Mouse (Mus musculus): ENCODE results near the gene Bicd2.

The Bicd2 gene

DNA sequence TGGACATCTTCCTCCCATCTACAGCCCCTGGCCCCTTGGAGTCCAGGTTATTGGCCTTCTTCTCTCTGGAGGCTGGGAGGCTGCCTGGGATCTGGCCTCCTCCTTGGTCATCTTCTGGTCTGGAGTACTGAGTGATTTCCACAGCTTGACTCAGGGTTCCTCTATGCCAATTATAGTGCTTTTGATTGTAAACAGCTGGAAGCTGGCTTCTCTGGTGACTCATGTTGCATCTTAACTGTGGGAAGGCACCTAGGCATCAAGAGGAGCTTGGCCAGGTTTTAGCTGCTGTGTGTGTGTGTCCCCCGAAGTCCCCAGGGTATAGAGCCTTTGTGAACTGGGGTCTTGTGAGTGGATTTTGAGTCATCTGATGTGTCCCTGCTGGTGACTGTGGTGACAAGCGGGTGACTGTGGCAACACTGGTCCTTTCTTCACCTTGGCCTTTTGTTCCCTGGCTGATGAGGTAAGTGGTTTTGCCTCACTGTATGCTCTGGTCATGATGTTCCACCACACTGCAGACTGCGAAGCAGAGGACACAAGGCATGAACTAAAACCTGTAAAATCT, 53.6 kb downstream of the Bicd2 start:
- no peak for DNase-seq (ENCODE audit: extremely low read depth, low read depth)

DNA sequence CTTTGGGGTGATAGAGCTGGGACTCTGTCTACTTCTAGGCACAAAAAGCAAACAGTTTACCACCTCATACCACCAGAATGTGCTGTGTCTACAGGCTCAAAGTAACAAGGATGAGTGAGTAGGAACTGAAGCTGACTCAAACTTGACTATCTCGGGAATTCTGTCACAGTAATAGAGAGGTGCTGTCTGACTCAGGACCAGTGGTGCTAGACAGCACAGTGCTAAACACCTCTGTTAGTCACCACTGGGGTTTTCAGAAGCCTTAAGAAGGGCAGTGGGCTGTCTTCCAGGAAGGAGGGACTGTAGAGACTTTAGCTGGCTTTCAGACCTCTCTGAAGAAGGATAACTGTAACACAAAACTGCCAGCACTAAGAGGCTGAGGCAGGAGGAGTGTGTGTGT, 55.4 kb downstream of the Bicd2 start:
- no peak for DNase-seq (ENCODE audit: extremely low read depth, low read depth)

DNA sequence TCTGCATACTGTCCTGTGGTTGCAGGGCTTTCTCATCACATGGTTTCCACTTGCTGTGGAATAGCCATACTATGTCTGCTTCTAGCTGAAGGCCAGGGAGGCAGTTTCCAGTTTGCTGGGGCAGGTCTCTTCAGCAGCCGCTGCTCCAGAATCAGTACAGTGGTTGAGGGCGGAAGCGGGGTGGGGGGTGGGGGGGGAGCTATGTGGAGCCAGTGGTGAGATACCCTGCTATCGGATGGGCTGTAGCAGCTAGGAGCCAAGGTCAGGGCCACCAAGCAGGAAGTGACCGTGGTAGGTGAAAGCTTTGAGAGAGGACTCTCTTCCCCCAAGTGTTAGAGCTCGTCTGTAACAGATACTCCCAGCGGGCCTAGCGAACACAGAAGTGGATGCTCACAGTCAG, 56.8 kb downstream of the Bicd2 start:
- no peak for DNase-seq (ENCODE audit: extremely low read depth, low read depth)

DNA sequence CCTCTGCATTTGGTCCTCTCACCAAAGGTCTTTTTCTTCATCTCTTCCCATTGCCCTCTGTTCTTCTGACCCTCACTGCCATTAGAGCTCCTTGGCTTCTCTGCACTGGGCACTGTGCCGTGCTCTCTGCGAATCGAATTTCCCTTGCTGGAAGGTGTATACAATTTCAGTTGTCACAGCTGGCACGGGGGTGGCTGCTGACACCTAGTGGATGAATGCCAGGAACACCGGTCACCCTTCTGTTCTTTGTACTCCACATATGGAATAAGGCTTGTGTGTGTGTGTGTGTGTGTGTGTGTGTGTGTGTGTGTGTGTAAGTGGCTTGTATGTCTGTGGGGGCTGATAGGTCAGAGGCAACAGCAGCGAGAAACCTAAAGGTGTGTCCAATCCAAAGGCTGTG, 58.8 kb downstream of the Bicd2 start:
- DNase-seq (ENCODE audit: extremely low read depth, low read depth), result no peak

DNA sequence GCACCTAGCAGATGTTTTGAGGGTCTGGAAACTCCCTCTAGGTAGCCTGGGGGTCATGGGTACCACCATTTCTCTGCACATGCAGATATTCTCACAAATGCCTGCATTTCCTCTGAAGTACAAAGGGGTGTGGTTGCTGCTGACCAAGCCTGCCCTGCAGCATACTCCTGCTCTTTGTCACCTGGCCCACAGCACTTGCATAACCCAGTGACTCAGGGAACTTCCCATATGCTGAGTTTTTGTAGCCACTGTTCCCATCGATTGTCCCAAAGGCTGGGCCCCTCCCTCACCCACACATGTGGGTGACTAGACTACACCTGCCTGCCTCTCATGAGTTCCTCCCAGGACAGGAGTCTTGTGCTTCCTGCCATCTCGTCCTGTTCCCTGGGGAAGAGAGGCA, 61.2 kb downstream of the Bicd2 start:
- DNase-seq (ENCODE audit: extremely low read depth, low read depth), result no peak

DNA sequence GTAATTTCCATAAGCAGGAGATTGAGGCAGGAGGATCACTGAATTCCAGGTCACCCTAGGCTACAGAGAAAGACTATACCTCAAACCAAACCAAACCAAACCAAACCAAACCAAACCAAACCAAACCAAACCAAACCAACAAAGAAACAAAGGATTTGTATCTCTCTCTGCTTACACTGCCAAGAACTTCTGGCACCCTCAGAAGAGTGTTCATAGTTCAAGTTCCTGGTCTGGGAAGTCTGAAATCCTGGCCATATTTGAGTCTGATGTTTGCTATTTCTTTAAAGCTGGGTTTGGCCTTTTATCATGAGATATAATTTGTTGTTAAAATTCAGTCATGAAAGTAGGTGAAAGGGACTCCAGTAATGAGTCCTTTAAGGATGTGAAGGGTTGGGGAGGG, 66.4 kb downstream of the Bicd2 start:
- DNase-seq (ENCODE audit: extremely low read depth, low read depth), result no peak

DNA sequence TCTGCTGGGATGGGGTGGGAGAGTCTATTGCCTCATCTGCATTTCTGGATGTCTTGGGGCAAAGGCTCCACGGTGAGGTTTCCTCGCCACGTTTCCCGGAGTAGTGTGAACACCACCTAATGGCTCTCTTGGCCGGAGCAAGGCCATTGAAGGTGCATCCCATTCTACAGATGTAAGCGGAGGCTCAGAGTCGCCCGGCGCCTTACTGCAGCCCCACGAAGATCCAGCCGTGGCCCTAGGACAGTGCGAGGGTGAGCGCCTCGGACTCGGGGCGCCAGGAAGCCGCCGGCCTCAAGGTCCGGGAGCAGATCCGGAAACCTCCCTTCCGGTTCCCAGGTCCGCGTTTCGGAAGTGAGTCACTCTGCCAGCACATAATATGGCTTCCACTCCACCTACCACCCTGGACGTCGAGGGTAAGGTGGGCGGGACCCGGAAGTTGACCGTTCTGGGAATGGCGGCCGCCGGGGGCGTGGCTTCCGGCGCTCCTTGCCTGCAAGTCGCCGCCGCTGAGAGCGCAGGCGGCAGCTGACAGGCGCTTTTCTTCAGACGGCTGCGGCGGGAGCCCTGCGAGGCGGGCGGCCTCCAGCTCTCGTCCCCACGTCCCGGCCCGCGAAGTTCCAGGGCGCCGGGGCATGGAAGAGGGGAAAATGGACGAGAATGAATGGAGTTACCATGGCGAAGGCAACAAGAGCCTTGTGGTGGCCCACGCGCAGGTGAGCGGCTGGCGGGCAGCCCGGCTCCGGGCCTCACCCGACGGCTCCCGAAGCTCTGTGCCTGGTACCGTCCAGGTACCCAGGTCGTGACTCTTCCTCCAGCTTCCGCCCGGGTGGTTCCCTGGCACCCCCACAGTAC, 79.6 kb downstream of the Bicd2 start, which contains the start of gene Ippk:
Gene Ippk (plus strand): TSS at position 496 of the 852 bp plus-strand sequence.
- DNase-seq (ENCODE audit: extremely low read depth, low read depth), result peak; percentile 98

DNA sequence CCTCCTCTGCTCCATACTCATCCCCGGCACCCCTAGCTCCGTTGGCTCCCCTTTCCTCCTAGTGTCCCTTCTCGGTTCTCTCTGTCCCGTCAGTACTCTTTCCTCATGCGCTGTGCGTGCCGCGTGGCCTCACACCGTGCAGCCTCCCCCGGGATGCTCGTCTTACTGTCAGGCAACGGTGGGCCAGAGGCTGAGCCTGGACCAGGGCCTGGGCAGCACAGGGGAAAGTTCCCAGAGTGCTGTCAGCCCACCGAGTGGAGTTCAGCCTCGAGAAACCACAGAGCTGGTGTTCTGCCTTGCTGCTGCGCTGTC, 80.2 kb downstream of the Bicd2 start:
- peak; percentile 37 for DNase-seq (ENCODE audit: extremely low read depth, low read depth)

DNA sequence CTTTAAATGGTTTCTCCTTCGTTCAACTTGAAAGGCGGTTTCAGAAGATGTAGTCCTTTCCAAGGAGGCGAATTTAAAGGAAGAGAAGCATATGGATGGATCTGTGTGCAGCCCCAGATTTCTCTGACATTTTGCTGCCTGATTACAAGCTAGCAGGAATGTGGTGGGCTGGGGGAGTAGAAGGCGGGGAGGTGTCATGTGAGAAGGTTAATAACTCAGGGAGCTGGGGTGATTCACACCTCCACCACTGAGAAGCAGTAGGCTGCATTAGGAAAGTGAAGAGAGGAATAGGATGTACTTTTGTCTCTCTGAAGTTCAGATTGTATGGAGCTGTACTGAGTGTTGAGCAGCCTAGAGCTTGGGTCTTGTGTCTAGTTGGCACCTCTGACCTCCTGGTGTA, 80.6 kb downstream of the Bicd2 start:
- peak; percentile 8 for DNase-seq (ENCODE audit: extremely low read depth, low read depth)

DNA sequence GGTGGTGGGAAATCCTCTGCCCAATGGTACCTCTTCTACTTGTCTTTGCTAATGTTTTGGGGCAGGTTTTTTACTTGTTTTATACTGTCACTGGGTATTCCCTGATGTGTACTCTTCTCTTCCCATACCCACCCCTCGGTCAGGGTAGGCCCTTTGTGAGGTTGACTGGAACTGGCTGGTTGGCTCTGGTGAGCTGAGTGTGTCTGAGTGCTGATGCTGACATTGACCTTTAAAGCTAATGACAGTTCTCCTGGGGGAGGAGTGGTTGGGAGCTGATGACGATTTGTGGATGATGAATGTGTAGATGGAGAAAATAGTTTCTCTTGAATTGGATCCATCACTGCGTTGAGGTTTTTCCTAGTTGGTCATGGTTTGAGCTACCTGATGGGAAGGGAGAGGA, 85.4 kb downstream of the Bicd2 start:
- no peak for DNase-seq (ENCODE audit: extremely low read depth, low read depth)

DNA sequence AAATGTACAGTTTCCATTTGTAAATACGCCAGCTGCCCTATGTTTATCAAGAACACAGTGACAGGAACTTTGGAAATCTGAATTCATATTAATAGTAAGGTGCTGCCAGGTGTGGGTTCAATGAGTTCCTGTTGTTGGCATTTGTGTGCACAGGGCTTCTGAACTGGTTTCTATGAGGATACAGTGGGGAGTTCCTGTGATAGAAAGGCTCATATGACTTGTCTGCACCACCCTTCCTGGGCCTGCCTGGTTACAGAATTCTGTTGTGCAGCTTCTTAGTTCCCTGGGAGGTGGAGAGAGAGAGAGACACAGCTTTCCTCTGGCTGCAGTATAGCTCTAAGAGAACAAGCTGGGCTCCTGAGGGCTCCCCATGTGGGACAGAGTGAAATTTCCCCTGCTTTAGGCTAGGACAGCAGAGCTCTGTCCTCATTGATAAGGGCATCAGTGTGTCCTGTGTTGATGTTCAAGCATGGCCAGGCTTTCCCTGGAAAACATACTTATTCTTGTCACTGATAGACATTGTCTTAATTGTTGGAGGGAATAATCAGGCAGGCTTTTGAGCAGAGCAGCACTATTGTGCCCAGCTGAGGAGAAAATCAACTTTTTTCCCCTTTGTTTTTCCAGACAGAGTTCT, 86.8 kb downstream of the Bicd2 start:
- DNase-seq (ENCODE audit: extremely low read depth, low read depth), result no peak

DNA sequence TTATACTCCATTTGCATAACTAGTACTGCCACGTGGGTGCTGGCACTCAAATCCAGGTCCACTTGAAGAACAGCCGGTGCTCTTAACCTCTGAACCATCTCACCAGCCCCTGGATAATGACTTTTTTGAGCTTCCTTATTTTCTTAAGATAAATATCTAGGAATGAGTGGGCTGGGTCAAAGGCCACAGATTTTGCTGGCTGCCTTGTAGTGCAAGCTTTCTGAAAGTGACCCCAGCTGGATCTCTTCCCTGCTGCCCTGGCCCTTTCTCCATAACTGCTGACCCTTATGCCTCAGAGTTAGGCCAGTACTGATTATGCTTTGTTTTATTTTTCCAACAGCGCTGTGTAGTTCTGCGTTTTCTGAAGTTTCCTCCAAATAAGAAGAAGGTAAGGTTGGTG, 89.1 kb downstream of the Bicd2 start:
- DNase-seq (ENCODE audit: extremely low read depth, low read depth), result no peak

DNA sequence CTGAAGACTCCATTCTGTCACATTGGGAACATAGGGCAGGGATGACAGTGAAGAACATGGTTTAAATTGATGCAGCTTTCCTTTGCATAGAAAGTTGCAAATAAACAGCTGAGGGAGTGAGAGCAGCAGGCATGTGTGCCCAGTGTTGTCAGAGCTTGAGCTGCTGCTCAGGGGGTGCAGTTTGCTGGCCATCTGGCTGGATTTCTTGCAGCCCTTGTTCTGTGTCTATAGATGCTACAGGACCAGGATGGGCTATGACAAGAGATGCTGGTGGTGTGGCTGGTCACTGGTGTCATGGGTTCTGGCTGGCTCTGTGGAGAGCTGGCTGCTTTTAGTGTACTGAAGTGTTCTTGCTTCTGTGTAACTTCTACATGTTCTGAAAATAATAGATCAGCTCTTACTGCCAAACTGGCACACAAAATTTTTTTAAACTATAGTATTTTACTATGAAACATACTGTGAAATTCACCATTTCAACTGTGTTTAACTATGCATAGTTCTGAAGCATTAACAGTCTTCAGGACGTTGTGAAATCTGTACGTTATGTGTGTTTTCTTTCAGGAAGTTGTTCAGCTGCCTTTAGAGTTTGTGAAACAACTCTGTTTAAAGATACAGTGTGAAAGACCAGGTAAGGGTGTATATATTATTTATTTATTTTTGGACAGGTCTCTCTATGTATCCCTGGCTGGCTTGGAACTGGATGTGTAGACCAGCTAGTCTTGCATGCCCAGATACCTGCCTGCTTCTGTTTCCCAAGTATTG, 92.1 kb downstream of the Bicd2 start:
- DNase-seq (ENCODE audit: extremely low read depth, low read depth), result no peak

DNA sequence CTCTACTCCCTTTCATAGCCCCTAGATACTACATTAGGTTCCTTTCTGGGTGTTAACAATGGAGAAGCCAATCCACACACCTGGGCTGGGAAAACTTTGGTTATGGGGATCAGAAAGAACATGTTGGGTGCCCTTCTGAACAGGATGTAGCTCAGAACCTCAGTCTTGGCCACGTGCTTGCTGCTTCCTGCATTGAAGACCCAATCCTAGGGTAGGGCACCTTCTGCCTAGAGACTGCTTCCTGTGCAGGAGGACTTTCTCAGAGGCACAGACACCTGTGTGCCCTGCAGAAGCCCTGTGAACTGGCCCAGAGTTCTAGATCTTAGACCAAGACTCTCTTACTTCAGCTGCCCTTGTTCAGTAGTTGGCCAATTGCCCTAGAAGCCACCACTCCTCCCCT, 94.4 kb downstream of the Bicd2 start:
- no peak for DNase-seq (ENCODE audit: extremely low read depth, low read depth)

DNA sequence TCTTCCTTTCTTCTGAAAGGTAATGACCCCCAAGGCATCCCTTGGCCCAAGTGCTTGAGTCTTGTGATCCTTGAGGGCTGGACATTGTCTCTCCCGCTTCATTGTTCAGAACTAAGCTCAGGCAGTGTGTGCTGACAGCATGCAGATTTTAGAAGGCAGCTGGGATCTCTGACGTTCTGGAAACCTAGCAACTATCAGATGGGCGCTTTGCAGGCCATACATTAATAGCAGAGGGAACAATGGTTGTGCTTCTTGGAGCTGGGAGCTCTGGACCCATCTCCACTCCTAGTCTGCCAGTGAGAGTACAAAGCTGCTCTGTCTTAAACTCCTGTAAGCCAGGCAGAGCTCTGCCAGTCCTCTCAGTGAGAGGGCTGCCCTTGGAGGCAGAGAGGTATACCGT, 94.8 kb downstream of the Bicd2 start:
- no peak for DNase-seq (ENCODE audit: extremely low read depth, low read depth)
